Mouse (Mus musculus) intestine, embryonic 14.5 days (tissue): ENCODE results near the gene Erp29. TPM values are rescaled to one million over a fixed set of nuclear protein-coding genes. Genes with fewer than 3 reads are reported as not detected.
A peak's percentile ranks its signal among the peaks of the same experiment; 100 is the strongest.

ENCODE experiments used
- ATAC-seq: fragments of 200-750 bp; cut with Nextera tagmentation; replicated peaks from 2 replicates; pipeline ENCODE4 v1.8.0; 2017; ENCODE audit warnings: low read depth, moderate number of reproducible peaks, moderate TSS enrichment, moderate library complexity; ENCODE audit not compliant: low FRiP score, low TSS enrichment
- DNase-seq: peaks from one replicate; pipeline ENCODE4 v3.0.0-alpha.2; 2018; ENCODE audit warnings: low spot score
- H3K27ac ChIP-seq: fragments of 300-500 bp; sonication (generic); 2 replicates; pipeline ENCODE4 v1.5.1; 2014; ENCODE audit warnings: low read depth, mild to moderate bottlenecking, control low read depth
- H3K27me3 ChIP-seq: fragments of 300-500 bp; sonication (generic); replicated peaks from 2 replicates; pipeline ENCODE4 v1.6.1; 2014; ENCODE audit warnings: low read length, control low read depth; ENCODE audit not compliant: control insufficient read depth, insufficient read depth
- H3K36me3 ChIP-seq: fragments of 300-500 bp; sonication (generic); 2 replicates; pipeline ENCODE4 v1.6.1; 2014; ENCODE audit warnings: low read length, control low read depth; ENCODE audit not compliant: control insufficient read depth, insufficient read depth
- H3K4me1 ChIP-seq: fragments of 300-500 bp; sonication (generic); replicated peaks from 2 replicates; pipeline ENCODE4 v1.6.1; 2014; ENCODE audit warnings: low read length, control low read depth, mixed read lengths; ENCODE audit not compliant: control insufficient read depth, insufficient read depth
- H3K4me2 ChIP-seq: fragments of 300-500 bp; sonication (generic); 2 replicates; pipeline ENCODE4 v1.6.1; 2014; ENCODE audit warnings: low read length
- H3K4me3 ChIP-seq: fragments of 300-500 bp; sonication (generic); 2 replicates; pipeline ENCODE4 v1.5.1; 2014; ENCODE audit warnings: low read depth, low read length, control low read depth, mixed read lengths
- H3K9ac ChIP-seq: fragments of 300-500 bp; sonication (generic); 2 replicates; pipeline ENCODE4 v1.6.1; 2014; ENCODE audit warnings: mild to moderate bottlenecking, low read length
- H3K9me3 ChIP-seq: fragments of 300-500 bp; sonication (generic); 2 replicates; pipeline ENCODE4 v1.6.1; 2016; ENCODE audit warnings: low read length, control low read depth; ENCODE audit not compliant: control insufficient read depth
- WGBS: fragments of 180-500 bp; shearing (Covaris S2); extraction: QIAGEN DNeasy Blood & Tissue Kit; methylation state at CpG from one replicate; pipeline ENCODE4 v1.1.7; 2014; 5-methylcytosine and 5-hydroxymethylcytosine counted together
- polyA plus RNA-seq: library from polyadenylated mRNA; unstranded; fragments of >200 nt; fragmentation: Nextera tagmentation; extraction: Ambion mirVana; gene quantifications from 2 replicates; pipeline ENCODE4 v1.2.1, GENCODE M21; 2014

Erp29 gene
- polyA plus RNA-seq, 1 experiment from 2014 or later, result 164 TPM

DNA sequence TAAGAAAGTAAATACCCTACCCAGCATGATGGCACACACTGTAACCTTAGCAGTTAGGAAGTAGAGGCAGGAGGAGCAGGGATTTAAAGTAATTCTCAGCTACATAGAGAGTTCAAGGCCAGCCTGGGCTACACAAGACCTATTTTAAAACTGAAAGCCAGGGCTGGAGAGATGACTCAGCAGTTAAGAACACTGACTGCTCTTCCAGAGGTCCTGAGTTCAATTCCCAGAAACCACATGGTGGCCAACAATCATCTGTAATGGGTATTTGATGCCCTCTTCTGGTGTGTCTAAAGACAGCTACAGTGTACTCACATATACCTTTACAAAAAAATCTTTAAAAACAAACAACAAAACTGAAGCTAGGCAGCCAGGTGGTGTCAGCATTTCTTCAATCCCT lies 62.6 kb downstream of the Erp29 start:
- no peak overlapping the region for H3K27ac ChIP-seq
- no peaks in the 10 kb centered on the region for H3K27me3 ChIP-seq
- no peak for ATAC-seq
- H3K9me3 ChIP-seq, result no peaks in the 10 kb centered on the region
- DNase-seq, result no peak
- H3K9ac ChIP-seq, result no peak overlapping the region
- H3K4me2 ChIP-seq, result no peak overlapping the region
- H3K36me3 ChIP-seq, result no peaks in the 10 kb centered on the region
- no peak overlapping the region for H3K4me3 ChIP-seq
- peaks cover 12% of the 10 kb centered on the region; the same call in 1 of the 2 replicates for H3K4me1 ChIP-seq

DNA sequence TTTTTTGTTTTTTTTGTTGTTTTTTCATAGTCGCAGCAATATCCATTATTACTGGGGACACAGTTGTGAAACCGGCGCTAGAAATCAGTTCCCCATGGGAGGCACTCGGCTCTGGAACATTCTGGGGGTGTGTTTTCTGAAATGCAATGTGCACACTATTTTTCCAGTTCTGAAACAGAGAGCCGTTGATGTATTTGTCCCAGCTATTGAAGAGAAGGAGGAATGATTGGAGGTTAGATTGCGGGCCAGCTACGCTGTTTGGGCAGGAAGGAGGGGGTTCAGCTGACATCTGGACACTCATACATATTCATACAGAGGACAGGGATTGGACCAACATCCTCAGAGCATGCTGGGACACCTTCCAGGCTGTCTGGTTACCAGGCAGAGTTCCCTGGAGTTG lies 63.2 kb downstream of the Erp29 start:
- Histone ChIP-seq H3K36me3 (no peaks in the 10 kb centered on the region), H3K4me2 (no peak overlapping the region), H3K27ac (no peak overlapping the region), H3K4me1 (peaks cover 16% of the 10 kb centered on the region; the same call in 1 of the 2 replicates), H3K9ac (no peak overlapping the region), H3K4me3 (no peak overlapping the region), H3K27me3 (no peaks in the 10 kb centered on the region), H3K9me3 (no peaks in the 10 kb centered on the region)
- ATAC-seq, result no peak
- DNase-seq, result no peak
- 65% methylated on average over 7 of the region's 7 CpGs for WGBS

DNA sequence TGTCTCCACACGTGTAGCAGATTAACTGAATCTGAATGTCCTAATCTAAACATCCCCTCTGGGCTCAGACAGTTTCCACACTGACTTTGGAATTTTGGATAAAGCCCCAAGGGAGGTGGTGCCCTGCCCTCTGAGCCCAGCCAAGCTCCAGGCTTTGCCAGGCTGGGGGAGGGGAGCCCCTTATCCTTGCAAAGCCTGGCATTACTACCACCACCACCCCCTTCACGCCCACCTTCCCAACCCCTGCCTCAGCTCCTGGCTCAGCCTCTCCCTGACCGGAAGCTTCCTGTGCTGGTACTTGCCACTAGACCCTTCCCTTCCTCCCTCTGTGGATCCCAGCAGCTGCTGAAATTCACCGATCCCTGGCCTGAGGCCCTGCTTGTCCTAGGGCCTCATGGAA lies 65.2 kb downstream of the Erp29 start:
- Histone ChIP-seq H3K4me2 (no peak overlapping the region), H3K4me3 (no peak overlapping the region), H3K27ac (no peak overlapping the region), H3K36me3 (peaks cover 9% of the 10 kb centered on the region; the same call in 1 of the 2 replicates), H3K9ac (no peak overlapping the region), H3K27me3 (no peaks in the 10 kb centered on the region), H3K9me3 (no peaks in the 10 kb centered on the region), H3K4me1 (peaks cover 18% of the 10 kb centered on the region; the same call in 1 of the 2 replicates)
- no peak for ATAC-seq
- DNase-seq, result no peak
- 54% methylated on average over 4 of the region's 4 CpGs for WGBS

DNA sequence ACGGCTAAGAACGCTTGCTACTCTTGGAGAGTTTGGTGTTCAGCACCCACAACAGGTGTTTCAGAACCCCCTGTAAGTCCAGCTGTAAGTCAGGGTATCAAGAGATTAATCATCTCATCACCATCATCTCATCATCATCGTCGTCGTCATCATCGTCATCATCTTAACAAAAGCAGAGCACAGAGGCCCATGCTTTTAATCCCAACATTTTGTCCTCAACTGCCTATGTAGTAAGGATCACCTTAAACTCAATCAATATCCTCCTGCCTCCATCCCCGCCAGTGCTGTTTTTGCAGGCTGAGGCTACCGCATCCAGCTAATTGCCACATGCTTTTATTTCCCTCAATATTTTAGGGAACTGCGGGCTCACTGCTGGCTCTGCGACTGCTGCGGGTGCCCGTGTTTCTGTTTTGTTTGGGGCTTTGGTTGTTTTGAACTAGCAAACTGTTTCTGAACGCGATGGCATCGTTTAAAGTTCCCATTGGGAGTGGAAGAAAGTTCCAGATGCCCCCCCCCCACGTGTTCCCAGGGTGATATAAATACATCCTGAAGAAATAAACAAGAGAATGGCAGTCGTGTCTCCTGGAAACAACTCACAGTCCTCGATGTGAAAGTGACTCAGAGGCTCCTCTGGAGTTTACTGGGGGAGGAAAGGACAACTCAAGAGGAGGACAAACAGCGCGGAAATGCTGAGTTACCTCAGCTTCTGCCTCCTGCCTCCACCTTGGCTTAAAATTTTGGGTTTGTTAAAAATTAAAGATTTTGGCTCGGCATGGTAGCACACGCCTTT lies 66.0 kb downstream of the Erp29 start:
- no peaks in the 10 kb centered on the region for H3K27me3 ChIP-seq
- H3K9me3 ChIP-seq, result no peaks in the 10 kb centered on the region
- H3K4me1 ChIP-seq, result peaks cover 18% of the 10 kb centered on the region; the same call in 1 of the 2 replicates
- peaks cover 15% of the 10 kb centered on the region; the same call in 1 of the 2 replicates for H3K36me3 ChIP-seq
- no peak for ATAC-seq
- no peak overlapping the region for H3K9ac ChIP-seq
- peak overlapping the region; percentile 59 for H3K4me2 ChIP-seq
- peak overlapping the region; percentile 59 for H3K4me3 ChIP-seq
- H3K27ac ChIP-seq, result no peak overlapping the region
- no peak for DNase-seq
- 35% methylated on average over 22 of the region's 22 CpGs for WGBS

DNA sequence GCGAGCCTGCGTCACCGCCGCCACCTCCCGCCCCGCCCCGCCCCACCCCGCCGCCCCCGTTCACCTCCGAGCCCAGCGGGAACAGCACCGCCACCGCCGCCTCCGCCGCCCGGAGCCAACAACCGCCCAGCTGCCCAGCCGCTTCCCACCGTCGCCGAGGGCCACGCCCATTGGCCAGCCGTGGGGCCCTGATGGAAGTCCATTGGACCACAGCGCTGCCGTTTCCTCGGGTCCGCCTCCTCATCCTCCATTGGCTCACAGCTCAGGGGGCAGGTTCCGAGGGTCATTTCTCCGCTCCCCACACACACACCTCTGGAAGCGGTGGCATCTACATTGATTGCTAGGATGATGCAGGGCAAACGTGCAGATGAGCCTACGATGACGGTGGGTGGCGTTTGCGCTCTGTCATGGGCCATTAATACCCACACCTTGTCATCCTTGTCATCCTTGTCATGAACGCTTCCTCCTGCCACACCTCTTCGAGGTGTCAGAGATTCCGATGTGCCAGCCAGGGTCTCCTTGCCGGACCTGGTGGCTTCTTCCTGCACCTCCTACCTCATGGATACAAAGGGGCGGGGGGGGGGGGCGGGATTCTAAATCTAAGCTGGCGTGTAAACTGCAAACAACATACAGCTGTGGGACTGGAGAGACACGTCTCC lies 66.7 kb downstream of the Erp29 start, which contains the start of gene Trafd1:
Gene Trafd1, minus strand, starts transcription at position 172 of the 659 bp plus-strand sequence.
- Histone ChIP-seq H3K4me1 (peaks cover 18% of the 10 kb centered on the region; the same call in 1 of the 2 replicates), H3K27ac (peak within 1 kb of the TSS; percentile 80), H3K27me3 (no peaks in the 10 kb centered on the region), H3K9ac (peak within 1 kb of the TSS; percentile 56), H3K36me3 (peaks cover 22% of the 10 kb centered on the region), H3K9me3 (no peaks in the 10 kb centered on the region), H3K4me3 (peak within 1 kb of the TSS; percentile 59), H3K4me2 (peak within 1 kb of the TSS; percentile 59)
- ATAC-seq (peak; percentile 93), DNase-seq (peak; percentile 92)
- under 1% methylated on average over 33 of the region's 45 CpGs for WGBS

DNA sequence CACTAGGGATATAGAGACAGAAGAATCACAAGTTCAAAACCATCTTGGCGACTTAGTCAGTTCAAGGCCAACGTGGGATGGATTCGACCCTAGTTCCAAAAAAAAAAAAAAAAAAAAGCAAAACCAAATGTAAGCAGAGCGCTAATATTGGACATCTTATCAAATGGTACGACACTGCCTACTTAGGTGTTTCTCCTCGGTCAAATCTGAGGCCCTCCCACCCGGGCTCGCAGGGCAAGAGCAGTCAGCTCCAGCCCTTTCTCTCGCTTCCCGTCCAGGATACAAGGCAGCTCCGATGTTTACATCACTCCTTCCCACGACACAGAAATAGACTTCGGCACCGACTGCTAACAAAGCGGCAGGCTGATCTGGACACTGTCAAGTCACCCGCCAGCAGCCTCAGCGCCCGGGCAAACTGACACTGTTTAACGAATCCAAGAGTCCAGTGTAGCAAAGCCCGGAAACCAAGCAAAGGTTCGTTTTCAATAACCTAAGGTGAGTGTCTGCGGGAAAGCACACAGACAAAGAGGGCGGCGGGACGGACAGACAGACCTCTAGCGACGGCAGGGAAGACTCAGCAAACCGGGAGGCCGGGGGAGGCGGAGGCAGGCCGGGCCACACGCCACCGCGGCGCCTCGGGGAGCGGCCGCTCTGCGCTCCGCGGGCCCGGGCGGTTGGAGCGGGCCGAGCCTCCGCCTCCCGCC lies 67.4 kb downstream of the Erp29 start:
- no peaks in the 10 kb centered on the region for H3K9me3 ChIP-seq
- ATAC-seq (peak; percentile 75), DNase-seq (peak; percentile 91)
- WGBS, result 2% methylated on average over 36 of the region's 47 CpGs
- H3K9ac ChIP-seq, result peak overlapping the region; percentile 56
- H3K4me1 ChIP-seq, result peaks cover 18% of the 10 kb centered on the region; the same call in 1 of the 2 replicates
- peak overlapping the region; percentile 59 for H3K4me3 ChIP-seq
- H3K36me3 ChIP-seq, result peaks cover 29% of the 10 kb centered on the region
- peak overlapping the region; percentile 80 for H3K27ac ChIP-seq
- peak overlapping the region; percentile 59 for H3K4me2 ChIP-seq
- no peaks in the 10 kb centered on the region for H3K27me3 ChIP-seq

DNA sequence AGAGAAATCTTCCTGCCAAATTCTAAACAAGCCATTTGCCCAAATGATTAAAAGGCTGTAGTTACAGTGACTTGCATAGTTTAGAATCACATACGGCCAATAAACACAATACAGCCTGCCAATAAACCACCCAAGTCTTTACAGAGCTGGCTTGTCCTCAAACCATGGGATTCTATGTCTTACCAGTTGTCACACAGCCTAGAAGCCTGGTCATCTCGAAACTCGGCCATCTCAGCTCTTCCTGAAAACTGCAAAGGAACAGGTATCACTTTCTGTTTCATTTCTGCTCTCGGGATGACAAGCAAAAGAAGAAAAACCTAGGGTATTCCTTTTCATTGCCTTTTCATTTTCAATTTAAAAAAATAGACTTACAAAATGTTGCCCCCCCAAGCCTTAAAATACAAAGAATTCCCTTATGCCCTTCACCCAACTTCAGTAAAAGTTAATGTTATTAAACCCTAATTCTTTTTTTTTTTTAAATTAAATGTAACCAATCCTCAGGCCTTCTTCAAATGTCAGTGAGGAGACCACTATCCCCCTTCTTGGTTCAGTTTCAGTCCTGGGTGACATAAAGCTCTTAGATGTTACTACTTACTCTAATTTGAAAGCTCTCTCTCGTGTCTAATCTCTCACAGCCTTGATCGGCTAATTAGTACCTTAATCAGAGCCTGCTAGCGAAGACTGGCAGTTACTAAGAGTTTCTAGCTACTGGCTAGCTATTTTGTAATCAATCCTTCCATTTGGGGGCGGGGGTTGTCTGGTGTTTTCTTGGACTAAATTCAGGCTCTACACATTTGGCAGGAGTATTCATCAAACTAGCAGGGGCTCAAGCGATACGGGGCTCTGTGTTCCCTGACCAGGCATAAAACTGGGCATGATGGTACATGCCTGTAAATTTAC lies 68.2 kb downstream of the Erp29 start:
- peaks cover 37% of the 10 kb centered on the region for H3K36me3 ChIP-seq
- peak overlapping the region; percentile 80; the same call in 1 of the 2 replicates for H3K27ac ChIP-seq
- DNase-seq (no peak), ATAC-seq (no peak)
- H3K9me3 ChIP-seq, result no peaks in the 10 kb centered on the region
- H3K27me3 ChIP-seq, result no peaks in the 10 kb centered on the region
- WGBS, result 44% methylated on average over 10 of the region's 10 CpGs
- H3K9ac ChIP-seq, result peak overlapping the region; percentile 56
- H3K4me1 ChIP-seq, result peaks cover 18% of the 10 kb centered on the region; the same call in 1 of the 2 replicates
- peak overlapping the region; percentile 59 for H3K4me2 ChIP-seq
- peak overlapping the region; percentile 59 for H3K4me3 ChIP-seq
